ENCODE assay signal across 8 mouse cellular contexts in genomic region chr16:44778538-44779147, GRCm38 (mm10). TPM values are rescaled to one million over a fixed set of nuclear protein-coding genes. Genes with fewer than 3 reads are reported as not detected.
DNase-seq lines count a peak whose midpoint lies in the region; ATAC-seq and TF ChIP-seq lines count a peak whose summit lies in the region.

No protein-coding gene starts in this region.

- H3K36me3 ChIP-seq in forebrain, embryonic 12.5 days (replicated peaks): no peaks in the 10 kb centered on the region

- H3K27me3 ChIP-seq in forebrain, embryonic 12.5 days: no peaks in the 10 kb centered on the region

- ATAC-seq in forebrain, embryonic 12.5 days (ENCODE audit: low FRiP score): no peak

- no peak for TF ChIP-seq CTCF in gastrocnemius, adult 2 months (IDR thresholded peaks at IDR 0.05)

- WGBS in forebrain, embryonic 12.5 days: 87% methylated on average over 17 of the region's 17 CpGs

- intact Hi-C loops in gastrocnemius, adult 2 months (cut with DNase I): no loop called here
- intact Hi-C loops in left cerebral cortex, postnatal 4 days (cut with DNase I): no loop called here

- H3K27ac ChIP-seq in gastrocnemius, adult 2 months: no peak overlapping the region
- no peak overlapping the region for H3K27ac ChIP-seq in brown adipose tissue, adult 24 weeks (replicated peaks; ENCODE audit: low read depth, low read length)
- no peak overlapping the region for H3K27ac ChIP-seq in forebrain, embryonic 12.5 days

- peak; percentile 21 for DNase-seq in gastrocnemius, adult 2 months
- no peak for DNase-seq in gastrocnemius, postnatal 4 days (ENCODE audit: low spot score in 2 of 2)
- DNase-seq in kidney, adult 9 months: peak; percentile 28
- DNase-seq in lung, postnatal 36 days: peak; percentile 70
- DNase-seq in left cerebral cortex, postnatal 4 days: no peak
- DNase-seq in cerebellum, adult 9-11 months: no peak

- H3K4me1 ChIP-seq in brown adipose tissue, adult 24 weeks (ENCODE audit: control insufficient read depth, insufficient read depth, insufficient read length, low read length): no peaks in the 10 kb centered on the region
- no peaks in the 10 kb centered on the region for H3K4me1 ChIP-seq in forebrain, embryonic 12.5 days

- peak overlapping the region; percentile 24; the same call in 1 of the 2 replicates for H3K4me3 ChIP-seq in gastrocnemius, adult 2 months
- peak overlapping the region; percentile 37; the same call in 1 of the 2 replicates for H3K4me3 ChIP-seq in brown adipose tissue, adult 24 weeks (ENCODE audit: insufficient read depth, low read depth, low read length)
- H3K4me3 ChIP-seq in forebrain, embryonic 12.5 days (replicated peaks): no peak overlapping the region

- H3K4me2 ChIP-seq in forebrain, embryonic 12.5 days: no peak overlapping the region

- no peak overlapping the region for H3K9ac ChIP-seq in forebrain, embryonic 12.5 days

- no peaks in the 10 kb centered on the region for H3K9me3 ChIP-seq in forebrain, embryonic 12.5 days

RNA-seq across cellular contexts. Expression of gene Cd200r1, which starts 13.1 kb away (rescaled TPM):
- total RNA-seq in gastrocnemius, adult 2 months (2021): under 1 TPM in 1 of 2 experiments, not detected in 1; 0.11 TPM
- total RNA-seq in gastrocnemius, postnatal 4 days (2021): 1 to 10 TPM; 1.3 TPM
- polyA plus RNA-seq in brown adipose tissue, adult 24 weeks (2012; ENCODE audit: insufficient read depth, insufficient read length, missing spikeins): 0.71 and 0.79 TPM in 2 replicates
- polyA plus RNA-seq in forebrain, embryonic 12.5 days (2016; fragmentation: Nextera tagmentation; extraction: Ambion mirVana): 0.47 and 0.49 TPM in 2 replicates
- total RNA-seq in left cerebral cortex, postnatal 4 days (2021): not detected

RNA-seq across cellular contexts. Expression of gene Gtpbp8, which starts 32.5 kb away (rescaled TPM):
- 10 to 100 TPM in 1 of 2 experiments, 1 to 10 TPM in 1; 8.3 to 10.5 TPM for total RNA-seq in gastrocnemius, adult 2 months (2021)
- 10 to 100 TPM; 14.9 to 16.6 TPM for total RNA-seq in gastrocnemius, postnatal 4 days (2021)
- polyA plus RNA-seq in brown adipose tissue, adult 24 weeks (2012; ENCODE audit: insufficient read depth, insufficient read length, missing spikeins): 33.0 and 34.8 TPM in 2 replicates
- 33.1 and 36.8 TPM in 2 replicates for polyA plus RNA-seq in forebrain, embryonic 12.5 days (2016; fragmentation: Nextera tagmentation; extraction: Ambion mirVana)
- total RNA-seq in left cerebral cortex, postnatal 4 days (2021): 10 to 100 TPM; 21.7 to 25.2 TPM

RNA-seq across cellular contexts. Expression of gene Cd200r4, which starts 32.9 kb away (rescaled TPM):
- not detected for total RNA-seq in gastrocnemius, adult 2 months (2021)
- under 1 TPM; 0.15 to 0.29 TPM for total RNA-seq in gastrocnemius, postnatal 4 days (2021)
- polyA plus RNA-seq in brown adipose tissue, adult 24 weeks (2012; ENCODE audit: insufficient read depth, insufficient read length, missing spikeins): not detected in 2 replicates
- 0.26 TPM in 1 of 2 replicates, not detected in the other for polyA plus RNA-seq in forebrain, embryonic 12.5 days (2016; fragmentation: Nextera tagmentation; extraction: Ambion mirVana)
- not detected for total RNA-seq in left cerebral cortex, postnatal 4 days (2021)

RNA-seq across cellular contexts. Expression of gene Nepro, which starts 54.5 kb away (rescaled TPM):
- 1 to 10 TPM; 3.2 to 3.4 TPM for total RNA-seq in gastrocnemius, adult 2 months (2021)
- 1 to 10 TPM; 5.8 to 6.6 TPM for total RNA-seq in gastrocnemius, postnatal 4 days (2021)
- 4.0 and 6.1 TPM in 2 replicates for polyA plus RNA-seq in brown adipose tissue, adult 24 weeks (2012; ENCODE audit: insufficient read depth, insufficient read length, missing spikeins)
- polyA plus RNA-seq in forebrain, embryonic 12.5 days (2016; fragmentation: Nextera tagmentation; extraction: Ambion mirVana): 9.9 and 10.4 TPM in 2 replicates
- 1 to 10 TPM; 6.1 to 7.1 TPM for total RNA-seq in left cerebral cortex, postnatal 4 days (2021)

Comparison
In these comparisons a context has a peak if more than half of its experiments do, and no peak if none do; other contexts are left out.
1. DNase-seq: peak in gastrocnemius, adult 2 months (single experiment), kidney, adult 9 months (single experiment) and lung, postnatal 36 days (single experiment); none in gastrocnemius, postnatal 4 days (0 of 2), left cerebral cortex, postnatal 4 days (single experiment) and cerebellum, adult 9-11 months (single experiment).